Mouse (Mus musculus) hindbrain, embryonic 14.5 days (tissue): Measurements from ENCODE around the gene Kif3b. TPM values are rescaled to one million over a fixed set of nuclear protein-coding genes. Genes with fewer than 3 reads are reported as not detected.

Experiments
- ATAC-seq: fragments of 200-750 bp; cut with Nextera tagmentation; 2 replicates; pipeline ENCODE4 v1.8.0; 2017; ENCODE audit warnings: moderate number of reproducible peaks, mild to moderate bottlenecking, moderate TSS enrichment, moderate library complexity; ENCODE audit not compliant: low FRiP score
- DNase-seq: peaks from one replicate; pipeline ENCODE4 v3.0.0-alpha.2; 2015; ENCODE audit warnings: low spot score
- H3K27ac ChIP-seq: fragments of 300-500 bp; sonication (generic); 2 replicates; pipeline ENCODE4 v1.5.1; 2014; ENCODE audit warnings: mild to moderate bottlenecking, moderate library complexity
- H3K27me3 ChIP-seq: fragments of 300-500 bp; sonication (generic); 2 replicates; pipeline ENCODE4 v1.6.1; 2014; ENCODE audit warnings: mild to moderate bottlenecking, low read length, mixed read lengths; ENCODE audit not compliant: control insufficient read depth, insufficient read depth
- H3K36me3 ChIP-seq: fragments of 300-500 bp; sonication (generic); replicated peaks from 2 replicates; pipeline ENCODE4 v1.6.1; 2014; ENCODE audit not compliant: control insufficient read depth, insufficient read depth
- H3K4me1 ChIP-seq: fragments of 300-500 bp; sonication (generic); replicated peaks from 2 replicates; pipeline ENCODE4 v1.6.1; 2014; ENCODE audit warnings: antibody characterized with exemption, low read length, mixed read lengths; ENCODE audit not compliant: control insufficient read depth, insufficient read depth
- H3K4me2 ChIP-seq: fragments of 300-500 bp; sonication (generic); replicated peaks from 2 replicates; pipeline ENCODE4 v1.6.1; 2014; ENCODE audit warnings: mild to moderate bottlenecking, moderate library complexity
- H3K4me3 ChIP-seq: fragments of 300-500 bp; sonication (generic); replicated peaks from 2 replicates; pipeline ENCODE4 v1.5.1; 2014; ENCODE audit warnings: mild to moderate bottlenecking, low read length
- H3K9ac ChIP-seq: fragments of 300-500 bp; sonication (generic); 2 replicates; pipeline ENCODE4 v1.6.1; 2014
- H3K9me3 ChIP-seq: fragments of 300-500 bp; sonication (generic); 2 replicates; pipeline ENCODE4 v1.6.1; 2016; ENCODE audit warnings: low read length; ENCODE audit not compliant: control insufficient read depth
- WGBS: fragments of 180-500 bp; shearing (Covaris S2); extraction: QIAGEN DNeasy Blood & Tissue Kit; methylation state at CpG from one replicate; pipeline ENCODE4 v1.1.7; 2014; 5-methylcytosine and 5-hydroxymethylcytosine counted together
- polyA plus RNA-seq: library from polyadenylated mRNA; unstranded; fragments of >200 nt; fragmentation: Nextera tagmentation; extraction: Ambion mirVana; gene quantifications from 2 replicates; pipeline ENCODE4 v1.2.1, GENCODE M21; 2014

Kif3b gene
- polyA plus RNA-seq, 1 experiment from 2014 or later = 17.3 TPM

- peak; percentile 46 for DNase-seq
- Histone ChIP-seq H3K36me3 (no peaks in the 10 kb centered on the region), H3K4me2 (no peak overlapping the region), H3K9ac (no peak overlapping the region), H3K9me3 (no peaks in the 10 kb centered on the region), H3K27me3 (no peaks in the 10 kb centered on the region), H3K27ac (no peak overlapping the region), H3K4me3 (no peak overlapping the region), H3K4me1 (peaks cover 13% of the 10 kb centered on the region)
- no peak for ATAC-seq
- WGBS = 60% methylated on average over 6 of the region's 6 CpGs
Observed at GRCm38 (mm10) chr2:153287835-153288234, 3.4 kb upstream of the Kif3b start.

GRCm38 (mm10) chr2:153292305-153292861 lies 1.2 kb downstream of the Kif3b start:
- H3K4me1 ChIP-seq = peaks cover 13% of the 10 kb centered on the region
- H3K4me2 ChIP-seq = peak overlapping the region; percentile 87
- peak overlapping the region; percentile 99 for H3K4me3 ChIP-seq
- H3K27ac ChIP-seq = no peak overlapping the region
- 58% methylated on average over 7 of the region's 7 CpGs for WGBS
- H3K9ac ChIP-seq = peak overlapping the region; percentile 99
- ATAC-seq = no peak
- no peaks in the 10 kb centered on the region for H3K9me3 ChIP-seq
- H3K36me3 ChIP-seq = no peaks in the 10 kb centered on the region
- no peak for DNase-seq
- no peaks in the 10 kb centered on the region for H3K27me3 ChIP-seq

DNA sequence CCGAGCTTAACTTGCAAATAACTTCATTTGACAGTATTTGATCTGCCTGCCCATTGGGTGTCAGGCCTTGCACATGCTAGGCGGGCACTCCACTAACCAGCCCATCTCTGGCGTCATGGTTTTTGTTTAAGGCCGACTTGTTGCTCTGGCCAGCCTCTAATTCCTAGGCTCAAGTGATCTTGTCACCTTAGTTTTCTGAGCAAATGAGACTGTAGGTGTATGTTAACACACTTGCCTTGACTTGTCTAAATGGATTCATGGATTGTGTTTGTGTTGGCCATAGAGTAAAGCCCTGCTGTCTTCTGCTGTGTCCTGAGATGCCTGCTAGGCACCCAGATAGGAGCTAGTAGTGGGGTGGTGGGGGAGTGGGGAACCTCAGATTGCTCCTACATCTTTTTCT lies 4.0 kb downstream of the Kif3b start:
- WGBS = 94% methylated on average over 4 of the region's 4 CpGs
- no peaks in the 10 kb centered on the region for H3K9me3 ChIP-seq

DNA sequence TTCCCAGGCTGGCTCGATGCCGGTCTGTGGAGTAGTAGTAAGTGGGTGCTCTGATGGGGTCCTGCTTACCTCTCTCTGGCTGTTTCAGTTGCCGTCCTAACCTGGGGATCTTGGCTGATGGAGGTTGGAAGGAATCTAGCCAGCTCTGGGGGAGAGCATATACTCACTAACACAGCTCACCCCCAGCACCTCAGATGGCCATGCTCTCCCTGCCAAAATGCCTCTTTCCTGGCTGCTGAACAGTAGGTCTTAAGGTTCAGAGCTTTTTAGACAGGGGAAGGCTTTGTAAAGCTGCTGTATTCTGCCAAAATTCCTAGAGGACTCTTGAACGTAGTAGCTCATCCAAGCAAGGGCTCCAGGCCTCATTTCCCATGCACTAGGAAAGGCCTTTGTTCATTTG lies 6.6 kb downstream of the Kif3b start:
- DNase-seq = no peak
- Histone ChIP-seq H3K27me3 (no peaks in the 10 kb centered on the region), H3K4me2 (no peak overlapping the region), H3K27ac (peak overlapping the region; percentile 41; the same call in 1 of the 2 replicates), H3K9ac (no peak overlapping the region), H3K36me3 (no peaks in the 10 kb centered on the region), H3K4me3 (no peak overlapping the region), H3K4me1 (0 out of 2 replicates have a peak, but pooled peaks cover under 1% of the 10 kb centered on the region), H3K9me3 (no peaks in the 10 kb centered on the region)
- ATAC-seq = no peak
- 88% methylated on average over 4 of the region's 4 CpGs for WGBS

More for the DNA sequence above, 4.0 kb downstream of the Kif3b start:
- Histone ChIP-seq H3K36me3 (no peaks in the 10 kb centered on the region), H3K27me3 (no peaks in the 10 kb centered on the region), H3K4me3 (no peak overlapping the region), H3K27ac (no peak overlapping the region), H3K4me1 (peaks cover 9% of the 10 kb centered on the region), H3K9ac (no peak overlapping the region), H3K4me2 (no peak overlapping the region)
- DNase-seq (no peak), ATAC-seq (no peak)

DNA sequence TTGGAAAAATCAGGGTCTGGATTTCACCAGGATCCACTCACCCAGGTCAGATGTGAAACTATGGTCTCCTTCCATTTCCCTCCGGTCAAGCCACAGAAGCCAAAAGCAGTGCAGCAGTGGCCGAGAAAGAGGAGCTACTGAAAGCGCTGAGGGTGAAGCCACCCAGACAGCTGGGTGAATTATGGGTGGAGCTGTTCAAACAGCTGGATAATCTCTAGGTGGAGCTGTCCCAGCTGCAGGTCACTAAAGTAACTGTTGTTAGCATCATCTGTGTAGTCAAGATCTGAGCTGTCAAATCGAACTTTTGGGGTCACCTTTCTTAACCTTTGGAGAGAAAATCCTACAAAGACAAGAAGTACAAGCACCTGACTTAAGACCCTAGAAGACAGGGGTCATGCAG lies 7.2 kb downstream of the Kif3b start:
- Histone ChIP-seq H3K4me3 (no peak overlapping the region), H3K9me3 (no peaks in the 10 kb centered on the region), H3K36me3 (no peaks in the 10 kb centered on the region), H3K27ac (peak overlapping the region; percentile 41; the same call in 1 of the 2 replicates), H3K4me2 (no peak overlapping the region), H3K27me3 (no peaks in the 10 kb centered on the region), H3K9ac (no peak overlapping the region), H3K4me1 (no peaks in the 10 kb centered on the region)
- DNase-seq (no peak), ATAC-seq (no peak)
- 76% methylated on average over 4 of the region's 4 CpGs for WGBS

- H3K4me1 ChIP-seq = no peaks in the 10 kb centered on the region
- H3K27me3 ChIP-seq = no peaks in the 10 kb centered on the region
- no peak overlapping the region for H3K9ac ChIP-seq
- H3K36me3 ChIP-seq = no peaks in the 10 kb centered on the region
- H3K27ac ChIP-seq = no peak overlapping the region
- no peak overlapping the region for H3K4me3 ChIP-seq
- WGBS = 79% methylated on average over 4 of the region's 4 CpGs
- H3K4me2 ChIP-seq = no peak overlapping the region
- ATAC-seq (no peak), DNase-seq (no peak)
- H3K9me3 ChIP-seq = no peaks in the 10 kb centered on the region
Observed at GRCm38 (mm10) chr2:153298863-153299262, 7.7 kb downstream of the Kif3b start.

DNA sequence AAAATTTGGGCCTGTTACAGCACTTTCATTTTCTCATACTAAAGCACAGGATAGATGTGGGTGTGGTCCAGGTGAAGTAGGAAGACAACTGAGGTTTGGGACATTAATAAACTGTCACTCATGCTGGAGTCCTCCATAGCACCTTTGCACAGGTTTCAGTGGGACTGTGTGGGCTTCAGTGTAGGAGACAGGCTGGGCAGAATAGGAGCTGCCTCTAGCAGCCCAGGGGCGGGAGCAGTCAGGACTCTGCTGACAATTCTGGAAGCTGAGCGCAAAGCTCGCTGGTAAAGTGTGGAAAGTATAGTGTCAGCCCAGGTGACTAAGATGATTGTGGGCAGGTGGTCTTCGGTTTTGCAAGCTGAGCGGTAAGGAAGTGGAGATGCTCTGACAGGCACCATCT lies 9.9 kb downstream of the Kif3b start:
- Histone ChIP-seq H3K9me3 (no peaks in the 10 kb centered on the region), H3K36me3 (no peaks in the 10 kb centered on the region), H3K27me3 (no peaks in the 10 kb centered on the region), H3K27ac (no peak overlapping the region), H3K4me2 (no peak overlapping the region), H3K9ac (no peak overlapping the region), H3K4me3 (no peak overlapping the region), H3K4me1 (no peaks in the 10 kb centered on the region)
- WGBS = 94% methylated on average over 5 of the region's 5 CpGs
- no peak for ATAC-seq
- DNase-seq = no peak

GRCm38 (mm10) chr2:153305240-153305639 lies 14.0 kb downstream of the Kif3b start:
- Histone ChIP-seq H3K4me3 (no peak overlapping the region), H3K9me3 (no peaks in the 10 kb centered on the region), H3K4me1 (no peaks in the 10 kb centered on the region), H3K27ac (no peak overlapping the region), H3K27me3 (no peaks in the 10 kb centered on the region), H3K9ac (no peak overlapping the region), H3K36me3 (no peaks in the 10 kb centered on the region), H3K4me2 (no peak overlapping the region)
- no peak for ATAC-seq
- DNase-seq = no peak
- WGBS = 71% methylated on average over 6 of the region's 6 CpGs

- H3K4me1 ChIP-seq = no peaks in the 10 kb centered on the region
- no peak overlapping the region for H3K4me2 ChIP-seq
- WGBS = 82% methylated on average over 7 of the region's 7 CpGs
- H3K4me3 ChIP-seq = no peak overlapping the region
- no peaks in the 10 kb centered on the region for H3K27me3 ChIP-seq
- ATAC-seq (no peak), DNase-seq (no peak)
- H3K27ac ChIP-seq = peak overlapping the region; percentile 32; the same call in 1 of the 2 replicates
- H3K9ac ChIP-seq = no peak overlapping the region
- no peaks in the 10 kb centered on the region for H3K9me3 ChIP-seq
- no peaks in the 10 kb centered on the region for H3K36me3 ChIP-seq
Observed at GRCm38 (mm10) chr2:153308586-153308985, 17.4 kb downstream of the Kif3b start.

- H3K9me3 ChIP-seq = no peaks in the 10 kb centered on the region
- H3K9ac ChIP-seq = no peak overlapping the region
- H3K4me3 ChIP-seq = no peak overlapping the region
- no peaks in the 10 kb centered on the region for H3K36me3 ChIP-seq
- DNase-seq (no peak), ATAC-seq (no peak)
- no peak overlapping the region for H3K27ac ChIP-seq
- no peak overlapping the region for H3K4me2 ChIP-seq
- WGBS = 78% methylated on average over 8 of the region's 8 CpGs
- no peaks in the 10 kb centered on the region for H3K27me3 ChIP-seq
- H3K4me1 ChIP-seq = no peaks in the 10 kb centered on the region
Observed at GRCm38 (mm10) chr2:153309106-153309505, 17.9 kb downstream of the Kif3b start.
